In genomic region chr2:19890875-19891274, GRCm38 (mm10) we compare ENCODE assay signal across 18 mouse cellular contexts. TPM values are rescaled to one million over a fixed set of nuclear protein-coding genes. Genes with fewer than 3 reads are reported as not detected.
DNase-seq lines count a peak whose midpoint lies in the region; ATAC-seq and TF ChIP-seq lines count a peak whose summit lies in the region.
"Had no signal": no experiment of that assay in that cellular context is flagged by ENCODE, and none has a peak within 500 bp of the region (broad histone marks: within the 10 kb centered on the region; RNA-seq: fewer than 3 reads in every experiment).

No protein-coding gene starts in this region.

- no peaks in the 10 kb centered on the region for H3K36me3 ChIP-seq in MEL (ENCODE audit: control insufficient read depth in 1 of 2, insufficient read depth in 2 of 2, low read length in 2 of 2)
- no peaks in the 10 kb centered on the region for H3K36me3 ChIP-seq in stomach, postnatal 0 days (ENCODE audit: control insufficient read depth, insufficient read depth, low read length)
- H3K36me3 ChIP-seq: G1E; lung, embryonic 15.5 days; neural tube, embryonic 12.5 days had no signal

- no peak for DNase-seq in layer of hippocampus, adult 2 months (ENCODE audit: low spot score in 2 of 2)
- no peak for DNase-seq in layer of hippocampus, adult 9-11 months
- DNase-seq in thymus, postnatal 14 days, result peak; percentile 13
- DNase-seq in thymus, adult 18-20 months, result no peak
- peak; percentile 1 for DNase-seq in MEL (ENCODE audit: low read depth, low spot score)
- no peak for DNase-seq in stomach, postnatal 0 days (ENCODE audit: low spot score)
- no peak for DNase-seq in heart, adult 11 months
- no peak for DNase-seq in right cerebral cortex, postnatal 10 days (ENCODE audit: low spot score in 2 of 2)
- DNase-seq: adrenal gland, postnatal 14 days; gastrocnemius, postnatal 10 days; heart, postnatal 4 days; kidney, postnatal 25 days had no signal

- no peaks in the 10 kb centered on the region for H3K79me2 ChIP-seq in MEL (ENCODE audit: control insufficient read depth, insufficient read depth, low read length, poor library complexity)

- TF ChIP-seq POLR2A in MEL (IDR thresholded peaks at IDR 0.05; ENCODE audit: control insufficient read depth in 1 of 2, insufficient read depth in 1 of 2, low read depth in 1 of 2, low read length in 2 of 2, poor library complexity in 1 of 2), result no peak

- WGBS in stomach, postnatal 0 days, result 52% methylated on average over 4 of the region's 4 CpGs

- ATAC-seq in stomach, postnatal 0 days (ENCODE audit: low FRiP score, low TSS enrichment), result no peak
- ATAC-seq: forebrain, embryonic 16.5 days had no signal

- no peak overlapping the region for H3K27ac ChIP-seq in layer of hippocampus, adult 2 months
- no peak overlapping the region for H3K27ac ChIP-seq in MEL (ENCODE audit: control insufficient read depth, low read depth, low read length)
- no peak overlapping the region for H3K27ac ChIP-seq in stomach, postnatal 0 days (replicated peaks)
- H3K27ac ChIP-seq: lung, embryonic 15.5 days; neural tube, embryonic 12.5 days had no signal

- no peaks in the 10 kb centered on the region for H3K4me1 ChIP-seq in MEL (ENCODE audit: control insufficient read depth in 1 of 2, insufficient read depth in 2 of 2, low read length in 2 of 2)
- no peaks in the 10 kb centered on the region for H3K4me1 ChIP-seq in stomach, postnatal 0 days (replicated peaks; ENCODE audit: control insufficient read depth, insufficient read depth)
- H3K4me1 ChIP-seq: lung, embryonic 15.5 days; neural tube, embryonic 12.5 days had no signal

- TF ChIP-seq EP300 in MEL (IDR thresholded peaks at IDR 0.05; ENCODE audit: low read depth in 1 of 2, low read length in 2 of 2), result no peak
- no peak for TF ChIP-seq EP300 in stomach, postnatal 0 days (optimal IDR thresholded peaks at IDR 0.05)

- TF ChIP-seq RAD21 in MEL (IDR thresholded peaks at IDR 0.05; ENCODE audit: low read depth, low read length), result no peak

- peak; percentile 69 for TF ChIP-seq CTCF in layer of hippocampus, adult 2 months (conservative IDR thresholded peaks at IDR 0.05)
- peak in 2 of 3 experiments; percentile 6 to 8; a peak in 1 of 6 replicates for TF ChIP-seq CTCF in MEL (IDR thresholded peaks at IDR 0.05 in 2 of 3, conservative IDR thresholded peaks at IDR 0.05 in 1 of 3; ENCODE audit: control insufficient read depth in 1 of 3, insufficient read depth in 1 of 3, low read depth in 2 of 3, low read length in 3 of 3, poor library complexity in 1 of 3, severe bottlenecking in 1 of 3)
- TF ChIP-seq CTCF in stomach, postnatal 0 days (IDR thresholded peaks at IDR 0.05; ENCODE audit: low read depth), result peak; percentile 43

- no peaks in the 10 kb centered on the region for H3K27me3 ChIP-seq in MEL (ENCODE audit: control insufficient read depth in 1 of 2, insufficient read depth in 2 of 2, low read length in 2 of 2)
- no peaks in the 10 kb centered on the region for H3K27me3 ChIP-seq in stomach, postnatal 0 days (ENCODE audit: control insufficient read depth, insufficient read depth, low read length)
- H3K27me3 ChIP-seq: lung, embryonic 15.5 days; neural tube, embryonic 12.5 days had no signal

- no peak overlapping the region for H3K4me3 ChIP-seq in layer of hippocampus, adult 2 months
- no peak overlapping the region for H3K4me3 ChIP-seq in MEL (ENCODE audit: control insufficient read depth in 1 of 2, insufficient read depth in 1 of 2, low read depth in 2 of 2, low read length in 2 of 2)
- no peak overlapping the region for H3K4me3 ChIP-seq in stomach, postnatal 0 days (ENCODE audit: low read depth, low read length)
- H3K4me3 ChIP-seq: lung, embryonic 15.5 days; neural tube, embryonic 12.5 days had no signal

- H3K9me3 ChIP-seq in MEL (replicated peaks; ENCODE audit: insufficient read depth, low read length), result no peaks in the 10 kb centered on the region
- no peaks in the 10 kb centered on the region for H3K9me3 ChIP-seq in stomach, postnatal 0 days (ENCODE audit: control insufficient read depth, low read length)
- H3K9me3 ChIP-seq: G1E; lung, embryonic 15.5 days; neural tube, embryonic 12.5 days had no signal

- H3K9ac ChIP-seq in MEL (ENCODE audit: control insufficient read depth, low read depth, low read length, poor library complexity, severe bottlenecking), result no peak overlapping the region
- no peak overlapping the region for H3K9ac ChIP-seq in stomach, postnatal 0 days (ENCODE audit: low read length)
- H3K9ac ChIP-seq: lung, embryonic 15.5 days; neural tube, embryonic 12.5 days had no signal

- no peak overlapping the region for H3K4me2 ChIP-seq in stomach, postnatal 0 days (replicated peaks; ENCODE audit: low read depth)
- H3K4me2 ChIP-seq: heart, embryonic 11.5 days; lung, embryonic 15.5 days; neural tube, embryonic 12.5 days had no signal

TF ChIP-seq in MEL, 35 proteins besides CTCF, POLR2A, EP300 and RAD21:
- TF ChIP-seq SMC3 (IDR thresholded peaks at IDR 0.05; ENCODE audit: low read depth, low read length) (0 out of 2 replicates have a peak, but pooled peaks have one; percentile 11), MXI1 (IDR thresholded peaks at IDR 0.05; ENCODE audit: low read depth, low read length) (no peak)

RNA-seq across cellular contexts. Expression of gene Etl4, which starts 18.7 kb away (rescaled TPM):
- total RNA-seq in layer of hippocampus, adult 2 months (2021), result 10 to 100 TPM; 68.4 to 75.9 TPM
- total RNA-seq in MEL (2012; rRNA removed), result not detected in 2 replicates
- polyA plus RNA-seq in MEL (2012; ENCODE audit: insufficient read depth in 1 of 2, insufficient read length in 2 of 2, low read depth in 1 of 2, low replicate concordance in 2 of 2, missing spikeins in 1 of 2), result not detected
- 12.4 and 13.8 TPM in 2 replicates for polyA plus RNA-seq in stomach, postnatal 0 days (2015; fragmentation: Nextera tagmentation; extraction: Ambion mirVana)
- total RNA-seq: megakaryocyte-erythroid progenitor cell, adult 5-6 weeks had no signal
- polyA plus RNA-seq: G1E had no signal

Comparison
In these comparisons a context has a peak if more than half of its experiments do, and no peak if none do; other contexts are left out.
1. DNase-seq: peak in thymus, postnatal 14 days (single experiment) and MEL (single experiment); none in layer of hippocampus, adult 2 months (0 of 2), layer of hippocampus, adult 9-11 months (single experiment), thymus, adult 18-20 months (0 of 2), stomach, postnatal 0 days (single experiment), heart, adult 11 months (single experiment) and right cerebral cortex, postnatal 10 days (0 of 2).
2. CTCF ChIP-seq: peak in every context shown above with its lines; median percentile 69 in layer of hippocampus, adult 2 months; 43 in stomach, postnatal 0 days; 7 in MEL.
3. RNA of gene Etl4, which starts 18.7 kb away (total RNA-seq): 68.4 to 75.9 TPM in layer of hippocampus, adult 2 months; not detected in MEL; every median in the first group is over 10 times any median in the second.